Mouse (Mus musculus) lung, postnatal 10 days (tissue): ENCODE data around the gene Kcnip1.

Experiments
- DNase-seq: peaks from one replicate; pipeline ENCODE4 v3.0.0; 2021

Kcnip1 gene

GRCm38 (mm10) chr11:33980146-33980545, 12.8 kb downstream of the Kcnip1 start:
- no peak for DNase-seq

- peak; percentile 36 for DNase-seq
Observed at GRCm38 (mm10) chr11:33975121-33975520, 17.8 kb downstream of the Kcnip1 start.

- DNase-seq, result no peak
Observed at GRCm38 (mm10) chr11:33974341-33975040, 18.5 kb downstream of the Kcnip1 start.

GRCm38 (mm10) chr11:33972114-33972513, 20.8 kb downstream of the Kcnip1 start:
- no peak for DNase-seq

- peak; percentile 31 for DNase-seq
Observed at GRCm38 (mm10) chr11:33969199-33969598, 23.8 kb downstream of the Kcnip1 start.

- DNase-seq, result no peak
Observed at GRCm38 (mm10) chr11:33967708-33968107, 25.2 kb downstream of the Kcnip1 start.

GRCm38 (mm10) chr11:33965380-33965779, 27.6 kb downstream of the Kcnip1 start:
- DNase-seq, result no peak

- DNase-seq, result peak; percentile 65
Observed at GRCm38 (mm10) chr11:33962688-33963407, 30.1 kb downstream of the Kcnip1 start, which contains the start of gene Kcnmb1. Gene Kcnmb1 (plus strand): TSS chr11:33963013.

GRCm38 (mm10) chr11:33962178-33962577, 30.8 kb downstream of the Kcnip1 start:
- no peak for DNase-seq

GRCm38 (mm10) chr11:33958713-33959112, 34.2 kb downstream of the Kcnip1 start:
- peak; percentile 60 for DNase-seq

GRCm38 (mm10) chr11:33957595-33957994, 35.4 kb downstream of the Kcnip1 start:
- DNase-seq, result no peak

- no peak for DNase-seq
Observed at GRCm38 (mm10) chr11:33956623-33957022, 36.3 kb downstream of the Kcnip1 start.

- DNase-seq, result no peak
Observed at GRCm38 (mm10) chr11:33955982-33956381, 37.0 kb downstream of the Kcnip1 start.

GRCm38 (mm10) chr11:33951684-33952625, 41.0 kb downstream of the Kcnip1 start:
- no peak for DNase-seq

GRCm38 (mm10) chr11:33951155-33951554, 41.8 kb downstream of the Kcnip1 start:
- no peak for DNase-seq

- DNase-seq, result no peak
Observed at GRCm38 (mm10) chr11:33946501-33946900, 46.5 kb downstream of the Kcnip1 start.

GRCm38 (mm10) chr11:33944786-33945328, 48.1 kb downstream of the Kcnip1 start:
- DNase-seq, result no peak

- DNase-seq, result no peak
Observed at GRCm38 (mm10) chr11:33944067-33944785, 48.7 kb downstream of the Kcnip1 start.

- DNase-seq, result no peak
Observed at GRCm38 (mm10) chr11:33943565-33943964, 49.4 kb downstream of the Kcnip1 start.

- no peak for DNase-seq
Observed at GRCm38 (mm10) chr11:33939456-33940113, 53.4 kb downstream of the Kcnip1 start.

GRCm38 (mm10) chr11:33938561-33939274, 54.2 kb downstream of the Kcnip1 start:
- DNase-seq, result no peak
